Mouse (Mus musculus) megakaryocyte, embryonic 14.5 days (primary cell): ENCODE measurements around the gene Rab3ip.

Source experiments
- FLI1 ChIP-seq: IDR thresholded peaks from 2 replicates; pipeline ENCODE4 v1.6.1; 2012; ENCODE audit warnings: low read length, inconsistent platforms, mixed read lengths
- GATA1 ChIP-seq: IDR thresholded peaks from 3 replicates; pipeline ENCODE4 v1.6.1; 2012; ENCODE audit warnings: mixed read lengths, low read length, inconsistent platforms, borderline replicate concordance

GRCm38 (mm10) chr10:116950886-116951285 lies 317 bp upstream of the Rab3ip start:
- TF ChIP-seq GATA1 (no peak), FLI1 (no peak)
